Mouse (Mus musculus): ENCODE results near the gene Muc1. TPM values are rescaled to one million over a fixed set of nuclear protein-coding genes. Genes with fewer than 3 reads are reported as not detected.
A peak's percentile ranks its signal among the peaks of the same experiment; 100 is the strongest.

Gene Muc1
- 1.0 and 1.1 TPM in 2 replicates for polyA plus RNA-seq (2015; fragmentation: Nextera tagmentation; extraction: Ambion mirVana)

- Histone ChIP-seq H3K27ac (replicated peaks) (peak within 1 kb of the TSS; percentile 92), H3K27me3 (no peaks in the 10 kb centered on the region), H3K4me2 (peak within 1 kb of the TSS; percentile 79), H3K9me3 (no peaks in the 10 kb centered on the region), H3K36me3 (peaks cover 12% of the 10 kb centered on the region), H3K4me1 (replicated peaks) (peaks cover 52% of the 10 kb centered on the region), H3K9ac (peak within 1 kb of the TSS; percentile 79), H3K4me3 (peak within 1 kb of the TSS; percentile 50)
- WGBS: 35% methylated on average over 10 of the region's 10 CpGs
- ATAC-seq (ENCODE audit: low read depth): no peak
Measured at GRCm38 (mm10) chr3:89228836-89229235, at the start of gene Muc1. Gene Muc1 (plus strand): TSS chr3:89229057.

- no peak for ATAC-seq (ENCODE audit: low read depth)
- H3K27ac ChIP-seq (replicated peaks): peak overlapping the region; percentile 92
- 88% methylated on average over 27 of the region's 27 CpGs for WGBS
Measured at GRCm38 (mm10) chr3:89181749-89182500, 46.9 kb upstream of the Muc1 start.

GRCm38 (mm10) chr3:89182531-89183057, 46.3 kb upstream of the Muc1 start:
- H3K36me3 ChIP-seq: peaks cover 52% of the 10 kb centered on the region
- peak overlapping the region; percentile 92 for H3K27ac ChIP-seq (replicated peaks)
- no peaks in the 10 kb centered on the region for H3K9me3 ChIP-seq
- peak overlapping the region; percentile 92 for H3K9ac ChIP-seq
- no peaks in the 10 kb centered on the region for H3K27me3 ChIP-seq
- WGBS: 51% methylated on average over 7 of the region's 7 CpGs
- peak overlapping the region; percentile 99 for H3K4me2 ChIP-seq
- peak overlapping the region; percentile 60 for H3K4me3 ChIP-seq
- peaks cover 45% of the 10 kb centered on the region for H3K4me1 ChIP-seq (replicated peaks)
- ATAC-seq (ENCODE audit: low read depth): peak; percentile 15

More at GRCm38 (mm10) chr3:89181749-89182500, 46.9 kb upstream of the Muc1 start:
- H3K9me3 ChIP-seq: no peaks in the 10 kb centered on the region
- H3K4me1 ChIP-seq (replicated peaks): peaks cover 45% of the 10 kb centered on the region
- H3K4me2 ChIP-seq: peak overlapping the region; percentile 99; the same call in 1 of the 2 replicates
- 0 out of 2 replicates have a peak overlapping the region, but pooled peaks have one; percentile 12 for H3K9ac ChIP-seq
- no peaks in the 10 kb centered on the region for H3K27me3 ChIP-seq
- no peak overlapping the region for H3K4me3 ChIP-seq
- H3K36me3 ChIP-seq: peaks cover 46% of the 10 kb centered on the region

DNA sequence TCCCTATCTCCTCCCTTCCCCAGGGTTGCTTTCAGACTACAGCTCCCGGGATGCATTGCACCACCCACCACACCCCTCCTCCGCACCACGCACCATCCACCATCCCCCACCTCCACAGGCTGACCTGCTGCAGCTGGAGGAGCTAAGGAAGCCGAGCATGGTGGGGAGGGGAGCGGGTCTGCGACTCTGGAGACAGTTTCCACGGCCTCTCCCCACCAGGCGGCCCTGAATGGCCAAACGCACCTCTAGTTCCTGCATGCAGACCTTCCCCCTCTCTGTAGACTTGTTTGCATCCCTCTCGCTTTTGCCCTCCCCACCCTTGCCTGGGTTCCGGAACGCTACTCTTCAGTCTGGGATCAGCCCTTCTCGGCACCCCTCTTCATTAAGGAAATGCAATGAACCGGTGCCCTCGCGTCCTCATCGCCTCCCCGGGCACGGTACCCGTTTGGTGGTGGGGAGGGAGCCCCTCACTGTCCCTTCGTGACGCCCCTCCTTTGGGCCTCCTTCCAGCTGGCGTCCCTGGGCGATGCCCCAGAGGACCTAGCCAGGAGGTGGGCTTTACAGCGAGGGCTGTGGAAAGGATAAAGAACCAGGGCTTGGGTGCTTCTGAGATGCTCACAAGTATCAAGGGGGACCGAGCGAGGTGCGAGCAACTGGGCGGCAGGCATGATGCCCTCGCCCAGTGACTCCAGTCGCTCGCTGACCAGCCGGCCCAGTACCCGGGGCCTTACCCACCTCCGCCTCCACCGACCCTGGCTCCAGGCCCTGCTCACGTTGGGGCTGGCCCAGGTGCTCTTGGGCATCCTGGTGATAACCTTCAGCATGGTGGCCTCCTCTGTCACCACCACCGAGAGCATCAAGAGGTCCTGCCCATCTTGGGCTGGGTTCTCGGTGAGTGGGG, 45.5 kb upstream of the Muc1 start, which contains the start of gene Fam189b:
Gene Fam189b, plus strand, starts transcription at position 86 of the 901 bp plus-strand sequence.
- Histone ChIP-seq H3K9ac (peak within 1 kb of the TSS; percentile 92), H3K4me1 (replicated peaks) (peaks cover 39% of the 10 kb centered on the region), H3K36me3 (peaks cover 59% of the 10 kb centered on the region), H3K9me3 (no peaks in the 10 kb centered on the region), H3K4me3 (peak within 1 kb of the TSS; percentile 60), H3K27ac (replicated peaks) (peak within 1 kb of the TSS; percentile 92), H3K4me2 (peak within 1 kb of the TSS; percentile 99), H3K27me3 (no peaks in the 10 kb centered on the region)
- 6% methylated on average over 39 of the region's 39 CpGs for WGBS
- peak; percentile 95 for ATAC-seq (ENCODE audit: low read depth)

DNA sequence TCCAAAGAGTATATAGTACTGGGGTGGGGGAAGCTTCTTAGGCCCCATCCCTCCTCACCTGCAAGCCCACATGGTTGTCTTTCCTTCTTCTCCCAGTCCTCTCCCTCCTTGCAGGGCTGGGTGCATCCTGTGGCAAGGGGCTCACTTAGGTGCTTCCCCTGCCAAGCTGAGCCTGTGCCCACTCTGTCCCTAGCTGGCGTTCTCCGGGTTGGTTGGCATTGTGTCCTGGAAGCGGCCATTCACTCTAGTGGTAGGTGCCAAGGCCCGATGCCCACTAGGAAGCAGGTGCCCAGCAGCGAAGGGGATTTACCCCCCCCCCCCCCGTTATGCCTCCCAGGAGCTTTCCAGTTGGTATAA, 44.9 kb upstream of the Muc1 start:
- H3K4me2 ChIP-seq: peak overlapping the region; percentile 99
- no peaks in the 10 kb centered on the region for H3K27me3 ChIP-seq
- H3K4me1 ChIP-seq (replicated peaks): peaks cover 33% of the 10 kb centered on the region
- peaks cover 65% of the 10 kb centered on the region for H3K36me3 ChIP-seq
- no peak for ATAC-seq (ENCODE audit: low read depth)
- 75% methylated on average over 6 of the region's 6 CpGs for WGBS
- no peaks in the 10 kb centered on the region for H3K9me3 ChIP-seq
- peak overlapping the region; percentile 60 for H3K4me3 ChIP-seq
- peak overlapping the region; percentile 92 for H3K27ac ChIP-seq (replicated peaks)
- H3K9ac ChIP-seq: peak overlapping the region; percentile 92

- Histone ChIP-seq H3K36me3 (peaks cover 37% of the 10 kb centered on the region), H3K9me3 (no peaks in the 10 kb centered on the region), H3K4me1 (replicated peaks) (peaks cover 29% of the 10 kb centered on the region), H3K4me2 (no peak overlapping the region), H3K27me3 (no peaks in the 10 kb centered on the region), H3K4me3 (no peak overlapping the region), H3K9ac (peak overlapping the region; percentile 5; the same call in 1 of the 2 replicates), H3K27ac (replicated peaks) (no peak overlapping the region)
- no peak for ATAC-seq (ENCODE audit: low read depth)
- WGBS: 46% methylated on average over 23 of the region's 23 CpGs
Measured at GRCm38 (mm10) chr3:89187197-89187596, 41.7 kb upstream of the Muc1 start.

DNA sequence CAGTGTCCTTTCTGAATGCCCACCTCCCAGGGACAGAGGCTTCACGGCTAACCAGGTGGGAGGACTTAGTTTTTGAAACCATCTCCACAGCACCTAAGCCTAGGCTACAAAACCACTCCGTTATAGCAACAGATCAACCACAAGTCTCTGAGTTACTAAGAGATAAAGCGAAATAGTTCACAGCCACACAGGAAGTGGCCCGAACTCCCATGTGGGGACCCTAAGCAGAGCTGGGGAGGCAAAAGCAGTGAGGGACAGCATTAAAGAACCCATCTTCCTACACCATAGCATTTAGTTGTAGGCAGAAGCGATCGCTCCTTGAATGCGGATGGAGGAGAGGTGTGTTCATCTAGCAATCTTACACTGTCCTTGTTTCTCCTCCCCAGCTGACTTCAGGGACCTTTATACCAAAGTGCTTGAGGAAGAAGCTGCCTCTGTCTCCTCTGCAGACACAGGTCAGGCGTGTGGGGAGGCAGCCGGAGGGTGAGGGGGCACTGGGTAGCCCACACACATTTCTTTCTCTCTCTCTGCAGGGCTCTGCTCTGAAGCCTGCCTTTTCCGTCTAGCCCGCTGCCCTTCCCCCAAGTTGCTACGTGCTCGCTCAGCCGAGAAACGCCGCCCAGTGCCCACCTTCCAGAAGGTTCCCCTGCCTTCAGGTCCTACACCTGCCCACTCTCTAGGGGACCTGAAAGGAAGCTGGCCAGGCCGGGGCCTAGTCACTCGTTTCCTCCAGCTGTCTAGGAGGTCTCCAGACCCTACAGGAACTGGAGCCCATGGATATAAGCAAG, 41.0 kb upstream of the Muc1 start:
- no peak overlapping the region for H3K4me2 ChIP-seq
- no peak overlapping the region for H3K27ac ChIP-seq (replicated peaks)
- H3K4me3 ChIP-seq: no peak overlapping the region
- no peak overlapping the region for H3K9ac ChIP-seq
- WGBS: 77% methylated on average over 18 of the region's 18 CpGs
- ATAC-seq (ENCODE audit: low read depth): no peak
- H3K27me3 ChIP-seq: no peaks in the 10 kb centered on the region
- H3K4me1 ChIP-seq (replicated peaks): peaks cover 25% of the 10 kb centered on the region
- no peaks in the 10 kb centered on the region for H3K9me3 ChIP-seq
- peaks cover 32% of the 10 kb centered on the region for H3K36me3 ChIP-seq

GRCm38 (mm10) chr3:89188478-89188875, 40.4 kb upstream of the Muc1 start:
- no peak overlapping the region for H3K4me3 ChIP-seq
- no peaks in the 10 kb centered on the region for H3K27me3 ChIP-seq
- H3K9me3 ChIP-seq: no peaks in the 10 kb centered on the region
- peaks cover 23% of the 10 kb centered on the region for H3K4me1 ChIP-seq (replicated peaks)
- no peak overlapping the region for H3K9ac ChIP-seq
- peaks cover 32% of the 10 kb centered on the region for H3K36me3 ChIP-seq
- H3K27ac ChIP-seq (replicated peaks): no peak overlapping the region
- 71% methylated on average over 12 of the region's 12 CpGs for WGBS
- no peak overlapping the region for H3K4me2 ChIP-seq
- ATAC-seq (ENCODE audit: low read depth): no peak

- peaks cover 32% of the 10 kb centered on the region for H3K36me3 ChIP-seq
- peaks cover 4% of the 10 kb centered on the region for H3K4me1 ChIP-seq (replicated peaks)
- WGBS: 84% methylated on average over 8 of the region's 8 CpGs
- no peak overlapping the region for H3K27ac ChIP-seq (replicated peaks)
- no peaks in the 10 kb centered on the region for H3K9me3 ChIP-seq
- H3K4me3 ChIP-seq: no peak overlapping the region
- H3K9ac ChIP-seq: no peak overlapping the region
- no peak for ATAC-seq (ENCODE audit: low read depth)
- H3K27me3 ChIP-seq: no peaks in the 10 kb centered on the region
- H3K4me2 ChIP-seq: no peak overlapping the region
Measured at GRCm38 (mm10) chr3:89190436-89190835, 38.4 kb upstream of the Muc1 start.

- Histone ChIP-seq H3K4me3 (no peak overlapping the region), H3K4me2 (no peak overlapping the region), H3K36me3 (peaks cover 10% of the 10 kb centered on the region), H3K27me3 (no peaks in the 10 kb centered on the region), H3K9me3 (no peaks in the 10 kb centered on the region), H3K27ac (replicated peaks) (no peak overlapping the region), H3K9ac (no peak overlapping the region), H3K4me1 (replicated peaks) (peaks cover 13% of the 10 kb centered on the region)
- no peak for ATAC-seq (ENCODE audit: low read depth)
- WGBS: 79% methylated on average over 1 of the region's 1 CpGs
Measured at GRCm38 (mm10) chr3:89193351-89193750, 35.5 kb upstream of the Muc1 start.

DNA sequence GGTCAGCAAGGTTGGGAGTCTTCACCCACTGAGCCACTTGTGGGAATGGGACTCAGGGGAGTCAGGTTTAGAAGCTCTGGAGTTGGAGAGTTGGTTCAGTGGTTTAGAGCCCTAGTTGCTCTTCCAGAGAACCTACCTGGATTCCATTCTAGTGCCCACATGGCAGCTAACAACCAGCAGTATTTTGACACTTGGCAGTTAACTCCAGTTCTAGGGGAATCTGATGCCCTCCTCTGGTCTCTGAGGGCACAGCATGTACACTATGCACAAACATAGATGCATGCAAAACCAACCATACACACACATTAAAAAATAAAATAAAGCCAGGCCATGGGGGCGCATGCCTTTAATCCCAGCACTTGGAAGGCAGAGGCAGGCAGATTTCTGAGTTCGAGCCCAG, 35.0 kb upstream of the Muc1 start:
- H3K9ac ChIP-seq: no peak overlapping the region
- no peaks in the 10 kb centered on the region for H3K27me3 ChIP-seq
- H3K4me2 ChIP-seq: no peak overlapping the region
- H3K36me3 ChIP-seq: peaks cover 5% of the 10 kb centered on the region; the same call in 1 of the 2 replicates
- peaks cover 13% of the 10 kb centered on the region for H3K4me1 ChIP-seq (replicated peaks)
- no peak for ATAC-seq (ENCODE audit: low read depth)
- WGBS: 92% methylated on average over 2 of the region's 2 CpGs
- no peak overlapping the region for H3K4me3 ChIP-seq
- H3K9me3 ChIP-seq: no peaks in the 10 kb centered on the region
- H3K27ac ChIP-seq (replicated peaks): no peak overlapping the region
